Mouse (Mus musculus) cerebellum, adult 9-11 months (tissue): ENCODE measurements around the gene Sv2c.
A peak's percentile ranks its signal among the peaks of the same experiment; 100 is the strongest.

ENCODE experiments used
- DNase-seq: peaks from one replicate; pipeline ENCODE4 v3.0.0; 2022

The Sv2c gene

DNA sequence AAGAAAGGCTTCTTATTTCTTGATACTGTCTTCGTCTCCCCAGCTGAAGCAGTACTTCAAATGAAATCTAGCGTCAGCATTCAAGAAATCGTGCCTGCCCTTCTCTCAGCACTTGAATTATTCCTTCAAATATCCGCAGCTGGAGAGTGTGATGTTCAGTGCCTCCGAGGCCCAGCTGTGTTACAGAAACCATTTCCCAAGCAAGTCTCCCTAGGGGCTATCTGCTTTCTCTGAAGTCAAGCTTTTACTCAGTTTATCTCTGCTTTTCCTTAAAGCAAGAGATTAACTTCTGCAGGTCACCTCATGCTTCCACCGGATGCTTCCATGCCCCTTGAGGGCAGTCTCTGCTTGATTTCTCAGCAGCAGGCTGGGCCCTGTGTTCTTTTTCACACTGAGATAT lies 166.8 kb downstream of the Sv2c start:
- no peak for DNase-seq

DNA sequence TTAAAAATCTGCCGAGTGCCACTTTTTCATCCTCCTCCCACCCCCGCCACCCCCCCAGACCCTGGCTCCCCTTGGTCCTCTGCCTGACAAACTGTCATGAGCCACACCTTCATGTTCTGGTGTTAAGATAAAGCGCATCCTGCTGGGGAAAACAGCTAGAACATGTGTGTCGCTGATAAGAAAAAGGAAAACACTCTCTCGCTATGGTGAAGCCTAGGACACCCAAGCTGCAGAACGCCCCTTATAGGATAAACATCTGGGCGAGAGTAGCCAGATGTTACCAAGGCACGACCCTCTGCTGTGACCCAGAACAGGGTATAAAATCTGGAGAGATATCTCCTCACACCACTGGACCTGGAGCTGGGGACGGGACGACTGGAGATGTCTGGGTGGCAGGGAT lies 167.2 kb downstream of the Sv2c start:
- DNase-seq = no peak

DNA sequence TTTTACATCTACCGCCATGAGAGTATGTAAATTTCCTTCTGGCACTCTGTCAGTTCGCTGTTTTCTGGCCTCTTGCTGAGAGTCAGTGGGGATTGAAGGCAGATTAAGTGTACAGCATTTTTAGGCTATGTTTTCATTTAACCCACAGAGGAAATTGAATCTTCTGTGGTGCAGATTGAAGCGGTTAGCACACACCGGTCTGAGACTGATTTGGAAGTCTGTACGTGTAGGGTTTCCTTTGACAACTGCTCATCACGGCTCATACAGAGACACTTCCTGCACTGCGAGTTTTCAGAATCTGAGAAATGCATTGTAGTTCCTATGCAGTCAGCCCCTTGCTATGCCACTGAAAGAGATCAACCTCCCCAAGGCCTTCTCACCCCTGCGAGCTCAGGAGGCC lies 168.2 kb downstream of the Sv2c start:
- no peak for DNase-seq

DNA sequence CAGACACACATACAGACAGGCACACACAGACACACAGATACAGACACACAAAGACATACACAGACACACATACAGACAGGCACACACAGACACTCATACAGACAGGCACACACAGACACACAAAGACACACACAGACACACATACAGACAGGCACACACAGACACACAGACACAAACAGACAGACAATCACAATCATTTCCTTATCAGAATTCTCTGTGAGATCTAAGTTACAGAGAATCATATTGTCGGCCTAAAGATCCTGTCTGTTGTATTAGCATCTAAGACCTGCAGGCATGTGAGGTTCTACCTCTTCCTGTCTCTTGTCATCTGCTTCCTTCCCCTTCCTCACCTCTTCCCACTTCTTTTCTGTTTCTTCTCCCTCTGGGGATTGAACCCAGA lies 168.7 kb downstream of the Sv2c start:
- no peak for DNase-seq

DNA sequence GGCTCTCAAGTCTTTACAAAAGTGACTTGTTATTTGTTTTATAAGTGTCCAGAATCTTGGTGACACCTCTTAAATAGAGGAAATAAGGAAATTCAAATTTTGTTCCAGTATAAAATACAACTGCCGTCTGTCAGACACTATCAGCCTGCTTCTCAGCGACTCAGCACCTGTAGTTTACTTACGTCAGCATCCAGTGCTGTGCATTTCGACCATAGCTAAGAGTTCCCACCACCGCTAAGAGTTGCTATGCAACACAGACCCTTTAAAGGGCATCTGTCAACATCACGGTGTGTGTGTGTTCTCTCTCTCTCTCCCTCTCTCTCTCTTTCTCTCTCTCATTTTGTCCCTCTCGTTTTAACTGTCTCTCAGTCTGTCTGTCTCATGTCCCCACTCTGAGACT lies 170.5 kb downstream of the Sv2c start:
- no peak for DNase-seq

DNA sequence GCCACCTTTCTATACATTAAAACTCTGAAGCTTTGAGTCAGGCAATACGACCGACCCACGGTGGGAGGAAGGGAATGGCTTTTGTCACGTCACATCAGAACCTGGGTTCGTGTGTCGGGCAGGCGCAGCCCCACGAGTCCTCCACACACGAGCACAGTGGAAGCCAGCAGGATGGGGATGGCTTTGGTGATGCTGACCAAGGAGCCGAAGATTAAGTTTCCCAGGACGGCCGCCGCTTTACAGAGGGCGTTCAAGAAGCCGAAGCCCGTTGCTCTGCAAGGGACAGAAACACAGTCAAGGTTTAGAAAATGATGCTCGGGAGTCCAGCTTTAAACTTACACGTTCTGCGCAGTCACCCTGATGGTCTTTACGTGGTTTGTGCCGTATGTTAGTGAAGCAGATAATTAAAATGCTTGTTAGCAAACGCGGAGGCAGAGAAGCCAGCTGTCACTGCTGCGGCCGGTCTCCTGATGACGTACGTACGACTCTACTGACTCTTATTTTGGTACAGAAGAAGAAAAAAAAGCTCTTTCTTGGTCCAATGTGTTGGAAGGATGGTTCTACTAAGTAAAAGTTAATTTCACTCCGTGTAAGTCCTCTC lies 171.1 kb downstream of the Sv2c start:
- no peak for DNase-seq

DNA sequence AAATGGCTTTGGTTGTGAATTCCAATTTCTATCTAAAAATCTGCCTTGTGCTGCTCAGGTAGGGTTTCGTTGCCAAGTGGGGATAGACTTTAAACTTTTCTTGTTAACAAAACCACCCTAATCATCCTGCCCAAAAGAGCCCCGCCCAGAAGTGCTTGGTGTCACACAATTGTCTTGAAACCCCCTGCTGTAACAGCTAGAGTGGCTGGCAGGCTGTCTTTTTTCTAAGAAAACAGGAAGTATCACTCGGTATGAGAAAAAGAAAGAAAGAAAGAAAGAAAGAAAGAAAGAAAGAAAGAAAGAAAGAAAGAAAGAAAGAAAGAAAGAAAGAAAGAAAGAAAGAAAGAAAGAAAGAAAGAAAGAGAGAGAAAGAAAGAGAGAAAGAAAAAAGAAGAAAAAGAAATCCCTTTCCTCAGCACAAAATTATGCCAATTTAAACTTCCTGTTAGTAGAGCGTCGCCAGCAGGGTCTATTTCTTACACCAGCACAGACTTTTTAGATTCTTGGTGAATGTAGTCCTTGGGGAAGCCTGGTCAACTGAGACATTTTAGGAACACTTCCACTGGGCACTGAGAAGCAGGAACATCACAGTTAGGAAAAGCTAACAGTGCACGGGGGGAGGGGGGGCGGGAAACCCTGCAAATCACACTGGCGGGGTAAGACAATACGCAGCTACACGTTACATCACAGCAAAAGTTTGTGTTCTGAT lies 171.7 kb downstream of the Sv2c start:
- no peak for DNase-seq

DNA sequence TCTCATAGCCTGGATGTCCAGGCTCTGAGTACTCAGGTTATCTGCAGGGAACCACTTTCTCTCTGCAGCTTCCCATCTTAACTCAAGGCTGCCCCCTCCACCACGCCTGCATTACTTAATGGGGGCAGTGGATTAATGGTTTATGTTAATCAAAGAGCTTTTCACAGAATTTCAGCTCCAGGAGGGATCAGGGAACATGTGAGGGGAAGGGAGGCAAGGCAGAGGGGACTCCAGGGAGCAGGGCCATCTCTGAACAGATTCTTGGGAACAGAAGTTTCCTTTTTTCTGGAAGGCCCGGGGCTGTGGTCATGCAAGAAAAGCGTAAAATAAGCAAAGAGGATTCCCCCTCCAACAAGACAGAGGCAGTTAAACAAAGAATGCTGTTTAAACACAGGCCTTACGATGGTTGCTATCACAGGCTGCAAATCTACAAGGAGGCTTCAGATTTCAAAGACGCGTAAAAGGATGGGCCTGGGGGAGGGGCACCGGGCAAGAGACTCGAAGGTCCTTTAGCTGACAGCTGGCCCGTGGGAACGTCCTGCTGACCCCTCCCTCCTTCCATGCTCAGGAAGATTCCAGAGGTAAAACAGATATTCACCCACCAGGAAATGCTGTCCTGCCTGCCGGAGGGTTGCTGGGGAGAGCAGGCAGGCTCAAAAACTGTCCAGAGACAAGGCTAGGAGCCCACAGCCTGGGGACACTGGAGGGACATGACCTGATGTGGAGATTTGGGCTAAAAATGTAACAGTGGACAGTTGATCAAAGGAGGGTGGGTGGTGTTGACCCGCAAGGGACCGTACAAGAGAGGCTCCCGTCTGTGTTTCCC lies 172.5 kb downstream of the Sv2c start:
- no peak for DNase-seq

DNA sequence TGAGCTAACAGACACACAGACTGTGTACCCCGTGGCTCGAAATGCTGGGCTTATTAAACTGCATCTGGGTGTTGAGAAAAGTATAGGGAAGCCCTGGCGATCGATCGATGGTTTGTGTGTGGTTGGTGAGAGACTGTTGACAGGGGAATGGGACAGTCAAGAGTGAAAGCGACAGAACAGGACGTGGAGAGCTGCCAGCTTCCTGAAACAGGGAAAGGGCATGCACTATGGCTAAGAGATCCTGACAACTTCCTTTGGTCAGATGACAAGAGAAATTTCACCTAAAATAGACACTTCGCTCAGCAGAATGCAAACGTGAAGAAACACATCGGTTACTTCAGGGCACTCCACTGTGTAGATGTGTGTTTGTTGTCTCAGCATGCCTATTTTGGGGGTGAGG lies 175.2 kb downstream of the Sv2c start:
- no peak for DNase-seq

DNA sequence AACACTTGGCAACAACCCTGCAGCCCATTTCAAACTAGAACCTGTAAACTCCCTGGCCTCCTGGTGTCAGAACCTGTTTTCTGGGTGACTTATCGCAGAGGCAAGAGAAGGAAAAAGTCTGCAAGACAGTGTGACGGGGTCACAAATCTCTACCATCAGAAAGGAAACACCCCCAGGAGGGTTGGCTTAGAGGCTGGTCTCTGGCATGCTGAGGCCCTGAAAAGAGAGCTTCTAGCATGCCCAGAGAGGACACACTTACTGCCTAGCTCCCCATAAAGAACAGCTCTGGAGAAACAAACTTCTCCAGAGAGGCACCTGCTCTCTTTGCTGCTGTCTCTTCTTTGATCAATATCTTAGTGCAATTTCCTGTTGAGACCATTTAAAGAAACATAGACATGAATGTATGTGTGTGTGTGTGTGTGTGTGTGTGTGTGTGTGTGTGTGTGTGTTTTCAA lies 176.0 kb downstream of the Sv2c start:
- no peak for DNase-seq

DNA sequence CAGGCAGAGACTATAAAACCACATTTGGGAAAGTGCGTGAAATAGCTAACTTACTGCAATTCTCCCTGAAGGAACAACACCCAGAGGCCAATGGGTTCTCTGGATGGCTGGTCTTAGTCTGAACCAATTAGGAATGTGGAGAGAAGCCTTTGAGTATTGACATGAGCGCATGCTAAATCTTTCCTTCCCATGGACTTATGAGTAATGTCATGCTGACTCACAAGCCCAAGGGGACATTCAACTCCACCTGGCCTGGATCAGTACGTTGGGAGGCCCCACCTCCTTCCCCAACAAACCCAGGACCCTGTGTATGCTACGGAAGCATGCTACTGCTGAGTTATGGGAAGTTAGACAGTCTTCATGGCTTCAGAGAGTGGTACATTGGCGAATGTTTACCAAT lies 177.2 kb downstream of the Sv2c start:
- no peak for DNase-seq

DNA sequence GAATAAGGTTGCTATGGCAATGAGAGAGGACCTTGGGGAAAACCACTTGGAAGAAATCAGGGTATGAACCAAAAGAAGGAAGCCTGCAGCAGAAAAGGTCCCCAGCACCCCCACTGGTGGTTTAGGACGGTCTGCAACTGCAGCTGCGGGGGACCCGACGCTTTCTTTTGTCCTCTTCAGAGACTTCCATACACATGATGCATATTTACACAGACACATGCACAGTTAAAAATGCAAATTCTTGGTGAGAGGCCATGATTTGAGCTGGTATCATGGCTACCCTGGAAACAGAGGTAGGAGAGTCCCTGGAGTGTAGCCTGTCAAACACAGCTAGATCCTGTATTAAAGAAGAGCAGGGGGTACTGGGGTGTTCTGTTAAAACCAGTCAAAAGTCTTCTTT lies 178.7 kb downstream of the Sv2c start:
- DNase-seq = no peak

DNA sequence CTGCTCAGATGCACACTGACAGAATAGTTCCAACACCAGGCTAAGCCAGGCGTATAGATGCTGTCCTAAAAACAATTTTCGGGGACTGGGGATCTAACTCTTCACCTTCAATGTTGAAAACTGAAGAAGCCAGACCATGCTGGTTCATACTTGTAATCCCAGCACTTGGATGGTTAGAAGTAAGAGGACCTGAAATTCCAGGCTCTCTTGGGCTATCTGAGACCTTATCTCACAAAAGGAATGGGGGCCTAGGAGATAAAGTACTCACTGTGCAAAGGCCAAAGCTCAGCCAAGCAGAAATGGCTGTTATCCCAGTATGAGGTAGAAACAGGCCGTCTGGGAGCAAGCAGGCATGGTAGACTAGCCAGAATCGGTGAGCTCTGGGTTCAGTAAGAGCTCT lies 180.1 kb downstream of the Sv2c start:
- no peak for DNase-seq

DNA sequence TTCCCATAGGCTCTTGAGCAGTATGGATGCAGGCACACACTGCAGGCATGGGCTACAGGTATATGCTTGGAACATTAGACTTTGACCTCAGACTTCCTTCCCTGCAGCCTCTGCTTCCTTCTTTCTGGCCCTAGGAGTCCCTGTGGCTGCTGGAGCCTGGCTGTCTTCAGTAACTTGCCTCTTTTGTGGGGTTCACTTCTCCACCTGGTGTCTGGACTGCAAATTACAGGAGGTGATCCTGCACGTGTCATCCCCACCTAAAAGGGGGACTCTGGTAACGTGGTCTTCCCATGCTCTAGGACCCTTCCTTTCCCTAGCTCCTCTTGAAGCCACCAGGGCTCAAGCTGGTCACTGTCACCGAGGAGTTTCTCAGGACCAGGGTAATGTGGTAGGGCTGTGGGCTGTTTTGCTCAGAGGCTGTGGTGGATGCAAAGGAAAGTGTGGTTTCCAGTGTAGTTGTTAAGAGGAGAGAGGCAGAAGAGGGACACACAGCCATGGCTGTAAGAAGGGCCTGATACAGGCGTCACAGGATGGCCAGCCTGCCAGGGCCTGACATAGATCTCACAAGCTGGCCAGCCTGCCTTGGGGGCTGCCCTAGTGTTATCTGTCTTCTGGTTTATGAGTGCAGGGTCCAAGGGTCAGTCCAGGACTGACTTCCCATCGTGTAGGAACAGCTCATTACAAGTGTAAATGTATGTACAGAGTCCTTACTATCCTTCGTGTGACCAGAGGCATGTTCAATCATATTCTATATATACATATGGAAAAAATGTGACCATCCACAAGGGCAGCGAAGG lies 181.1 kb downstream of the Sv2c start:
- peak; percentile 10 for DNase-seq

DNA sequence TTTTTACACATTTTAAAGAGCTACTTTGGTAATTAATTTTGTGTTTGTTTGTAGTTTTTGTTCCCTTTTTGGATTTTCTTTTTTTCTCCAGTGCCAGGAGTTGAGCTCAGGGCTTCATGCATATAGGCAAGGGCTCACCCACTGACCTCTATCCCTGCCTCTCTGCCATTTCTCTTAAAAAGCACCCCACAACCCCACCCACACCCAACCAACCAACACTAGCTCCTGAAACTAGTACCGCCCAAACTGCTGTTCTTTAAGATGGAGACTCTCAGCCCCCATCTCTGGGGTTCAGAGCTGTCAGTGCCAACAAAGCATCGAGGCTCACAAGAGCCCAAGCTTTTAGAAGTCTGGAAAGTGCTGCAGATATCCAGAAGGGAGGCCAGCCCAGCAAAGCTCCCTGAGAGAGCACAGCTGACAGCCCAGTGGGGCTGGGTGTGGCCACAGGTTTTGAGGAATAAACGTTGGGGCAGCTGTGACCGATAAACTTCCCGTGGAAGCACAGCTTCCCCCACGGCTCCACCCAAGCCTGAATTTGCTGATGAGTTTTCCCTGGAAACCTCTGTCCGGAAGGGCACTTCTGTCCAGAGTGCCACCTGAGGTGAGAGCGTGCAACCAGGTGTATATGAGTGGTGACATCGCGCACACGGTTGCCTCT lies 181.8 kb downstream of the Sv2c start:
- no peak for DNase-seq

DNA sequence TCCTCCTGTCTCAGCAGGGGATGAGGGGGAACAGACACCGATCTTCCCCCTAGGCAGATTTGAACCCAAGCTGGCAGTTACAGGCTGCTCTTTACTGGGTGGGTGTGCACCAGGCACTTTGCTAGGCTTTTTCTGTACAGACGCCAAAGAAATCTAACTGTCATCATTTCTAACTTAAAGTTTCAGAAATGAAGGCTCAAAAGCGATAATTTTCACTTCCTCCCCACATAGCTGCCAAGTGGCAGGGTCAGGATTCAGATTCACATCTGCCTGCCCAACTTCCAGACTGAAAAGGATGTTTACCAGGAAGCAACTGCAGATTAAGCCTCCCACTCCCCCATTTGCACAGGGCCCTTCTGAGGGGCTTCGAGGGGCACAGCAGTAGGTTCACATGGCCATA lies 183.0 kb downstream of the Sv2c start:
- DNase-seq = no peak

DNA sequence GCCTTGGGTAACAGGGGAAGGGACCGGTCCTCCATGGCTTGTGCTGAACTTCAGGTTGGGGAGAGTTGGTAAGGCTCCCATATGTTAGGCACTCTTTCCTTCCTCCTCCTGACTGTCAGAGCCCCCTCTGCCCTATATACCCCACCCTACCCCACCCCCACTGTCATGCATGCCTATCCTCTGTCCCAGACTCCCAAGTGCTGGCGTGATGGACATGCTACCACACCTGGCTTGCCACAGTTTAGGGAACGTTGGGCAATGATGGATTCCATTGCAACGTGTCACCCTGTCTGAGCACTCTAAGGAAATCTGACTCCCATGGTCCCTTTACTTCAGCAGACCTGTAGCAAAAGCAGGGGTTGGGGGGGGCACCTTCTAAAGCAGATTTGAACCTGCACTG lies 183.6 kb downstream of the Sv2c start:
- DNase-seq = no peak

DNA sequence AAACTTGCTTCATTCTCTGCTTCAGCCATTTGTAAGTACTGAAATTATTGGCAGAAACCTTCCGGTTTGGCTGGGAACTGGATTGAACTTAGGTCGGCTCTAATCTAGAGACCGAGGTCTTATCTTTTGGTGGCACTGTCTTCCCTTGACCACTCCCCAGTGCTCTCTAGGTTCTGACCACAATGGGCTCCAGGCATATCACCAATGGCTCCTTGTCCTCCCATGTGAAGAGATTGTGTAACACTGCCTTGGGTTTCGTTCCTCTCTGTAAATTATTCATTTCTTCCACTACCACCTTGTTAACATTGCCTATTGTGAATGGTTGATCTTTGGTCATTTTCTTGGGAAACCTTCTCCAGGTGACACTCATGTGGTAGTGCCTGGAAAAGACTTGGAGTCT lies 184.0 kb downstream of the Sv2c start:
- no peak for DNase-seq

DNA sequence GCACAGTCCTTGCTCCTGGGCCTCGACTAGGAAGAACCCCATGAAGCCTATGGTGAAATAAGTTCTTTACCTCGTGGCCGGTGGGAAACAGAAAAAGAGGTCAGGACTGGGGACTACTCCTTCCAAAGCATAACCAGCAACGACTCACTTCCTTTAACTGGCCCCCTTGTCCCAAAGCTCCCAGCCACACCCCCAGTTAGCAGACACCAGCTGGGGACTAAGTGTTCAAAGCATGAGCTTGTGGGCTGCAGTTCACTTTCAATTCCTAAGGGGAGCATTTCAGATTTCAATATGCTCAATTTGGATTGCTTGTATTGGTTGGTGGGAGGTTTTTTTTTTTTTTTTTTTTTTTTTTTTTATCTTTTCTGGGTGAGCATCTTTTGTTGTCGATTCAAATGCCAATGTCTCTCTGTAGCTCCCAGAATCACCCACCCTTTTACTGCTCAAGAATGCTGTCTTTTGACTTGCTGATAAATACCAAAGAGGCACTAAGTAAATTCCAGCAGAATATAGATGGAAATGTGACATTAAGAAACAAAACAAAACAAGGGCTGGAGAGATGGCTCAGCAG lies 186.4 kb downstream of the Sv2c start:
- DNase-seq = no peak

DNA sequence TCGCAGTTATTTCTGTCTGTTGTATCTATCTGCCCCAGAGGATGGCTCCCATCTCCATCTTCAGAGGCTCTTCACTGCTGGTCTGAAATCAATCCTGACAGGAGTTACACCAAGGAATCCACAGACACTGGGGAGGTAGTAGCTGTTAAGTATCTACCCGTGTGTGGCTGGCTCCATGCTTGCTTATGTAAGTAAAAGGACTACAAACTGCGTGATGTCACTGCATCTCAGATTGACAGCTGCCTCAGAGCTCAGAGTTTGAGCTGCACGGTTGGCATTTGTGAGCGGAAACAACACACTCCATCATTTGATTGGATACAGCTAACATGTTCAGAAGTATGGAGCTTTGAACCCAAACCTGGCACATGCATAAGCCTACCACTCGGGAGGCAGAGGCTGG lies 187.8 kb downstream of the Sv2c start:
- no peak for DNase-seq

DNA sequence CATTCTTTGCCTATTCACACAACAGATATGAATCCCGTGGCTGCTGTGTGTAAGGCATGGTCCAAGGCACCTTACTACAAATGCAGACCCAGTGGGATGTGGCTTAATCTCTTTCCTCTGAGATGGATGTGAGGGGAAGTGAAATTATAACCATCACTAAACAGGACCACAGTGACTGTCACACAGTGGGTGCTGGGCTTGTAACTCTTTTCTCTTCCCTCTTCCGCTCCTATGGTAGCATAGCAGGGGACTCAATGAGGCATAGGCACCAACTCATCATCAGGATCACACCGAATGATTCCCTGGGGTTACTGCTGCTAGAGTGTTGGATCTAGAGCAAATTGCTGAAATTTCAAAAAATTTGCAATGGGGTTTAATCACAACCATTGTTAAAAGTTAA lies 188.5 kb downstream of the Sv2c start:
- no peak for DNase-seq

DNA sequence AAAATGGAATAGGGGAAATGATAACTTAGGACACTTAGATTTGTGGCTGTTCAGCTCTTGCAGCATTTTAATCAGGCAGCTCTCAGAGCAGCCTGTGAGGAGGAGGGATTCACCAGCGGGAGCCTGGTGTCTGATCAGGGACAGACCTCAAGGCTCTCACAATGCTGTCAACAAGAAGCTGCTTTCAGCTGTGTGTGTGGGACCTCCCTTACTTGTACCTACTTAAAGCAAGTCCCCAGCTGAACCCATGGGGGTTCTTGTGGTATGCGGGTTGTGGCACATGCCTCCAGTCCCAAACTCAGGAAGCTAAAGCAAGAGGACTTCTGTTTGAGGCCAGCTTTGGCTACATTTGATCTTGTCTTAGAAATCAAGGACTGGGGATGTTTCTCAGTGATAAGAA lies 189.8 kb downstream of the Sv2c start:
- DNase-seq = no peak
